Mouse (Mus musculus) E14TG2a.4 (cell line): ENCODE data around the gene Taf6l.

Experiments
- H3K27me3 ChIP-seq: 2 replicates; pipeline ENCODE4 v1.6.1; 2014; ENCODE audit warnings: low read length, control low read depth; ENCODE audit not compliant: insufficient read depth
- H3K36me3 ChIP-seq: 2 replicates; pipeline ENCODE4 v1.6.1; 2014; ENCODE audit warnings: low read length, control low read depth; ENCODE audit not compliant: insufficient read depth
- H3K4me1 ChIP-seq: replicated peaks from 2 replicates; pipeline ENCODE4 v1.6.1; 2014; ENCODE audit warnings: low read depth, low read length, control low read depth
- H3K4me3 ChIP-seq: replicated peaks from 2 replicates; pipeline ENCODE4 v1.5.1; 2014; ENCODE audit warnings: mild to moderate bottlenecking, low read length
- H3K9me3 ChIP-seq: 2 replicates; pipeline ENCODE4 v1.6.1; 2014; ENCODE audit warnings: low read length, control low read depth
- CTCF ChIP-seq: conservative IDR thresholded peaks from 2 replicates; pipeline ENCODE4 v1.5.1; 2014; ENCODE audit warnings: low read length
- NANOG ChIP-seq: IDR thresholded peaks from 2 replicates; pipeline ENCODE4 v1.6.1; 2014; ENCODE audit warnings: borderline replicate concordance, low read length, mixed read lengths
- POU5F1 ChIP-seq: IDR thresholded peaks from 2 replicates; pipeline ENCODE4 v1.6.1; 2014; ENCODE audit warnings: low read length, borderline replicate concordance

Taf6l gene

DNA sequence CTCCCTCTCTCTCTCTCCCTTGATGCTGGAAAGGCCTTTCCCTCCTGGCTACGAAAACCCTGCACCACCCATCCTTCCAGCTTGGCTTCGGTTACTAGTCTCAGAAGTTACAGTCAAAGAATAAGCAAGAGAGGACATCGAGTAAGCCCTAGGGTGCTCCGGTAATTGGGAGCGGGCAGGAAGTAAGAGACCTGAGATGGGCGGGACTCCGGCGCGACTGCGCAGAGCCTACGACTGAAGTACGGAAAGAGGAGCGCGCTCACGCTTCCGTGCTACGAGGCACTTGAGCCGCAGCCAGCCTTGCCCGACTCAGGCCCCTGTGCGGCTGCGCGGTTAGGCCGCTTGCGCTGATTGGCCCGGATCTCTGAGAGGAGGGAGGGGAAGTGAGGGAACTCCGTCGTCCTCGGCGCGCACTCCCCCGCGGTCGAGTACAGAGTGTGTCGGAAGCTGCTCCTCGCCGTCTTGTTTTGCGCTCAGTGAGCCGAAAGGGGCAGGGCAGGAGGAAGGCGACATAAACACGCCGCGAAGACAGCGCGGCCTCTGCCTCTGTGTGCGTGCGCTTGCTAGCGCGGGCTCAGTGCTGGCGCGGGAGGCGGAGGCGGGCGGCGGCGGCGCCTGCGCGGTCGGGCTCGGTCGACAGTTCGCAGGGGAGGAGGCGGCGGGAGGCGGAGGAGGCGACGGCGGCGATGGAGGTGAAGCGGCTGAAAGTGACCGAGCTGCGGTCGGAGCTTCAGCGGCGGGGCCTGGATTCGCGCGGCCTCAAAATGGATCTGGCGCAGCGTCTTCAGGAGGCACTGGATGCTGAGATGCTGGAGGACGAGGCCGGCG lies 33.6 kb upstream of the Taf6l start, which contains the start of gene Hnrnpul2:
Gene Hnrnpul2, plus strand, starts transcription at position 415 of the 828 bp plus-strand sequence.
- peak within 1 kb of the TSS; percentile 99 for H3K4me3 ChIP-seq
- H3K9me3 ChIP-seq: no peaks in the 10 kb centered on the region
- peaks cover 65% of the 10 kb centered on the region for H3K4me1 ChIP-seq
- TF ChIP-seq CTCF: no peak
- TF ChIP-seq POU5F1: no peak
- TF ChIP-seq NANOG: no peak
- H3K27me3 ChIP-seq: no peaks in the 10 kb centered on the region
- H3K36me3 ChIP-seq: peaks cover 76% of the 10 kb centered on the region

DNA sequence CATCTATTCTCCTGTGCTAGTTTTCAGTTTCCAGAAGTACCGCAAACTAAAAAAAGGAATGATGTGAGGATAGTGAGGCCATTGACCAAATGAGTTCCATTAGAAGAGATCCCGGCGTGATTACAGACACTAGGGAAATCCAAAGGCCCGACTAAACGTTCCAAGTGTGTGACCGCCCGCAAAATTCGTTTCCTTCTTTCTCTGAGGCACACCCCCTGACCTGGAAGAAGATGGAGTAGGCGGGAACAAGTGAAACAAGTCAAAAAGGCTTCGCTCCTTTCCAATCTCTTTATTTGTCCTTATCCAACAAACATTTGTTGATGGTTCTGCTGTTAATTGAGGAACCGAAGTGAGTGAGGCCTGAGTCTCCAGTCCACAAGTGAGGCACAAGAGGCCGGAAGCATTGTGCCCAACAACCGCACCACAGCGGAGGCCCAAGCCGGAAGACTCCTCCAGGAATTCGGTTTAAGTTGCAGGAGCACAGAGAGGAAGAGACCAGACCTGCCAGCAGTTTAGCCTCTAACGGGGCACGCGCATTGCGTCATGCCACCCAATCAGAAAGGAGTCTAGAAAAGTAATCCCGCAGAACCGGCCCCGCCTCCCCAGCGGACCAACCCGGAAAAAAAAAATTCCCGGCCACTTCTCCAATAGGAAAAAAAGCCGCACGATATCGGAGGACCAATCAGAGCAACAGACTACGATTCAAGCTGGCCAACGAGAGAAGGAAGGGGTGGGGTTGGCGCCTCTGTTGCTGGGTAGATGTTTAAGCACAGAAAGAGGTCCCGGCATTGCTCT lies 32.8 kb upstream of the Taf6l start, which contains the start of gene Ttc9c:
Gene Ttc9c, minus strand, starts transcription at position 533 of the 795 bp plus-strand sequence.
- Histone ChIP-seq H3K27me3 (no peaks in the 10 kb centered on the region), H3K4me3 (peak within 1 kb of the TSS; percentile 99), H3K36me3 (peaks cover 75% of the 10 kb centered on the region), H3K4me1 (peaks cover 63% of the 10 kb centered on the region), H3K9me3 (no peaks in the 10 kb centered on the region)
- no peak for TF ChIP-seq CTCF
- no peak for TF ChIP-seq POU5F1
- TF ChIP-seq NANOG: no peak

DNA sequence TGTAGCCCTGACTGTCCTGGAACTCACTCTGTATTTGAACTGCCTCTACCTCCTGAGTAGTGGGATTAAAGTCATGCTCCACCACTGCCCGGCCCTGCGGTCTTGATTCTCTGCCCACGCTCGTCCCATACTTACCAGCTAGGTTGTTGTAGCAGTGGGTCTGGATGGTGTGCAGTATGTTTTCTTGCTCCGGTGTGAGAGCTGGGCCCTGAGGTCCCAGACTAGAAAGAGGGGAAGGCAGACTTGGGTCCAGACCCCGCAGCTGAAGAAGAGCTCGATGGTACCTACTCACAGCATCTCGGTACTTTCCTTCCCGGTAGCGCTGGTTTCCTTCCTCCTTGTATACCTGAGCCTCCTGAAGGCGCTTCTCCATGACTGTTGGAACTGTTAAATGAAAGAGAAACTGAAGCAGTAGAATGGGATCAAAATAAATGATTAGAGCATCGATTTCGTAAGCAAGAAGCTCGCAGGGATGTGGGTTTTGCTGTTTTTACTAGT lies 32.1 kb upstream of the Taf6l start:
- Histone ChIP-seq H3K27me3 (no peaks in the 10 kb centered on the region), H3K4me1 (peaks cover 61% of the 10 kb centered on the region), H3K4me3 (peak overlapping the region; percentile 99), H3K36me3 (peaks cover 75% of the 10 kb centered on the region), H3K9me3 (no peaks in the 10 kb centered on the region)
- no peak for TF ChIP-seq NANOG
- TF ChIP-seq CTCF: no peak
- no peak for TF ChIP-seq POU5F1

- Histone ChIP-seq H3K9me3 (no peaks in the 10 kb centered on the region), H3K36me3 (peaks cover 76% of the 10 kb centered on the region), H3K4me3 (no peak overlapping the region), H3K27me3 (no peaks in the 10 kb centered on the region), H3K4me1 (peaks cover 48% of the 10 kb centered on the region)
- no peak for TF ChIP-seq CTCF
- TF ChIP-seq NANOG: no peak
- TF ChIP-seq POU5F1: no peak
Measured at GRCm38 (mm10) chr19:8817001-8817400, 30.8 kb upstream of the Taf6l start.

DNA sequence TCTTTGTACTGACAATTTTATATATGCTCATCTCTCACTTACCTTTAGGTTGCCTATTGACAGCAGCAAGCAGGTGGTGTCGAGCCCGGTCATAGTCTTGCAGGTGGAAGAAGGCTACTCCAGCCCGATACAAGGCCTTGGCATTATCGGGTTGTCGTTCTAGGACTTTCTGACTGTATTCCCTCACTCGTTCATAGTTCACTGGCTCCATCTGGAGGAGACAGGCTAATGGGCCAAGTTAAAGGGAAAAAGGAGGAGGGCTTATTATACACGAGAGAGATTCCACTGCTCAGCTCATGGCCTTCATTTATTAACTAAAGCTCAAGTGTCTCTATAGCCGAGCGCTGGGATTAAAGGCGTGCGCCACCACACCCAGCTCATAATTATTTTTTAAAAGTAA lies 29.6 kb upstream of the Taf6l start:
- Histone ChIP-seq H3K27me3 (no peaks in the 10 kb centered on the region), H3K4me3 (no peak overlapping the region), H3K9me3 (no peaks in the 10 kb centered on the region), H3K36me3 (peaks cover 75% of the 10 kb centered on the region), H3K4me1 (peaks cover 36% of the 10 kb centered on the region)
- TF ChIP-seq NANOG: no peak
- no peak for TF ChIP-seq POU5F1
- no peak for TF ChIP-seq CTCF

DNA sequence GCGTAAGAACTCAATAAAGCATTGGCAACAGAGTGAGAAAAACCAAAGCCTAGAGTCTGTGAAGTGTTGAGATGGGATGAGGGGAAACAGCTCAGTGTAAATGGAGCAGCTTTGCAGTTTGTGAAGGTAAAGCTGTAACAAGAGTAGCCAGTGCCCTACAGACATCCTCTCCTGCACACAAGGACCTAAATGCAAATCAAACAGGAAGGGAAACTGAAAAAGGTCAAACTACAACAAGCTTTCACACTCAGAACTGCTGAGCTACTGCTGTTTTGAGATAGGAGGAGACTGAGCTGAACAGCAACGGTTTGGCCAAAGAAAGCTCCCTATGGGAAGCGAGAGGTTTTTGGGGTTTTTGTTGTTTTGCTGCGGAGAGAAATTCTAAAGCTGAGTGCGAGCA lies 20.6 kb upstream of the Taf6l start:
- Histone ChIP-seq H3K4me1 (peaks cover 54% of the 10 kb centered on the region), H3K27me3 (no peaks in the 10 kb centered on the region), H3K4me3 (0 out of 2 replicates have a peak overlapping the region, but pooled peaks have one; percentile 17), H3K36me3 (peaks cover 86% of the 10 kb centered on the region), H3K9me3 (no peaks in the 10 kb centered on the region)
- no peak for TF ChIP-seq POU5F1
- no peak for TF ChIP-seq CTCF
- TF ChIP-seq NANOG: no peak

- TF ChIP-seq NANOG: no peak
- no peaks in the 10 kb centered on the region for H3K9me3 ChIP-seq
- no peaks in the 10 kb centered on the region for H3K27me3 ChIP-seq
- peaks cover 61% of the 10 kb centered on the region for H3K4me1 ChIP-seq
- peak overlapping the region; percentile 92; the same call in 1 of the 2 replicates for H3K4me3 ChIP-seq
- peaks cover 59% of the 10 kb centered on the region for H3K36me3 ChIP-seq
Measured at GRCm38 (mm10) chr19:8803879-8804660, 17.9 kb upstream of the Taf6l start.

GRCm38 (mm10) chr19:8803204-8803780 lies 17.1 kb upstream of the Taf6l start:
- Histone ChIP-seq H3K4me3 (peak overlapping the region; percentile 92), H3K27me3 (no peaks in the 10 kb centered on the region), H3K4me1 (peaks cover 62% of the 10 kb centered on the region), H3K36me3 (peaks cover 51% of the 10 kb centered on the region), H3K9me3 (no peaks in the 10 kb centered on the region)
- TF ChIP-seq NANOG: no peak
- no peak for TF ChIP-seq POU5F1
- TF ChIP-seq CTCF: no peak
